Mouse (Mus musculus) cortical plate, adult 2 months (tissue): ENCODE data around the gene Gramd1b.

Experiments
- CTCF ChIP-seq: fragments of 200-500 bp; IDR thresholded peaks from 2 replicates; pipeline ENCODE4 v1.5.1; 2011; ENCODE audit warnings: mild to moderate bottlenecking, control low read depth, low read length; ENCODE audit not compliant: insufficient read depth; ENCODE audit errors: extremely low read depth
- POLR2A ChIP-seq: fragments of 200-500 bp; IDR thresholded peaks from 2 replicates; pipeline ENCODE4 v1.6.1; 2011; ENCODE audit warnings: mild to moderate bottlenecking, low read length, control low read depth; ENCODE audit not compliant: insufficient read depth; ENCODE audit errors: extremely low read depth

- TF ChIP-seq CTCF (peak; percentile 34; the same call in 1 of the 2 replicates), POLR2A (no peak)
Measured at GRCm38 (mm10) chr9:40479333-40479732, 51.9 kb downstream of the Gramd1b start.
